Mouse (Mus musculus) left cerebral cortex, adult 8-10 months (tissue): ENCODE measurements around the gene 4632433K11Rik. TPM values are rescaled to one million over a fixed set of nuclear protein-coding genes. Genes with fewer than 3 reads are reported as not detected.
"Not testable (repeated sequence)": the region's sequence is repeated elsewhere in the genome, so short reads cannot be mapped to it uniquely, and the experiment has no call there.

ENCODE experiments used
- DNase-seq, 2 experiments: peaks; one replicate each; pipeline ENCODE4 v3.0.0; 2022; ENCODE audit warnings: low spot score in 2 of 2
- total RNA-seq, 4 experiments: library from RNA; stranded (reverse); gene quantifications; 2 replicates each; pipeline ENCODE4 v1.2.4; 2022

The 4632433K11Rik gene
- total RNA-seq, 4 experiments from 2014 or later = 1.5 TPM; not detected in 3

GRCm38 (mm10) chr7:5056651-5057263 lies 22.8 kb downstream of the 4632433K11Rik start:
- peak in 1 of 2 experiments; percentile 54 for DNase-seq

- DNase-seq = no peak
Measured at GRCm38 (mm10) chr7:5057381-5057780, 23.5 kb downstream of the 4632433K11Rik start.

GRCm38 (mm10) chr7:5057804-5058203 lies 23.9 kb downstream of the 4632433K11Rik start:
- DNase-seq = no peak

- no peak for DNase-seq
Measured at GRCm38 (mm10) chr7:5058631-5059030, 24.7 kb downstream of the 4632433K11Rik start.

- DNase-seq = no peak
Measured at GRCm38 (mm10) chr7:5059421-5059820, 25.5 kb downstream of the 4632433K11Rik start.

- DNase-seq = peak in 1 of 2 experiments; percentile 82
Measured at GRCm38 (mm10) chr7:5060239-5060731, 26.4 kb downstream of the 4632433K11Rik start.

- DNase-seq = peak; percentile 96 to 98
Measured at GRCm38 (mm10) chr7:5060944-5061773, 27.2 kb downstream of the 4632433K11Rik start.

- DNase-seq = peak; percentile 82 to 92
Measured at GRCm38 (mm10) chr7:5061774-5062359, 27.9 kb downstream of the 4632433K11Rik start, which contains the start of gene U2af2. Gene U2af2 (plus strand): TSS chr7:5062143.

GRCm38 (mm10) chr7:5062360-5063001 lies 28.6 kb downstream of the 4632433K11Rik start:
- no peak for DNase-seq

- DNase-seq = no peak
Measured at GRCm38 (mm10) chr7:5064886-5065285, 31.0 kb downstream of the 4632433K11Rik start.

- no peak for DNase-seq
Measured at GRCm38 (mm10) chr7:5073586-5073985, 39.7 kb downstream of the 4632433K11Rik start.

GRCm38 (mm10) chr7:5074984-5075383 lies 41.1 kb downstream of the 4632433K11Rik start:
- DNase-seq = no peak

- no peak for DNase-seq
Measured at GRCm38 (mm10) chr7:5076931-5077330, 43.0 kb downstream of the 4632433K11Rik start.

GRCm38 (mm10) chr7:5079365-5080009 lies 45.6 kb downstream of the 4632433K11Rik start:
- not testable (repeated sequence) for DNase-seq

GRCm38 (mm10) chr7:5080010-5080751 lies 46.3 kb downstream of the 4632433K11Rik start, which contains the start of gene Epn1:
Gene Epn1 (plus strand): TSS chr7:5080235.
- peak; percentile 91 to 95 for DNase-seq

- DNase-seq = no peak
Measured at GRCm38 (mm10) chr7:5080815-5081214, 46.9 kb downstream of the 4632433K11Rik start.

- no peak for DNase-seq
Measured at GRCm38 (mm10) chr7:5081241-5081640, 47.3 kb downstream of the 4632433K11Rik start.

- no peak for DNase-seq
Measured at GRCm38 (mm10) chr7:5081939-5082338, 48.0 kb downstream of the 4632433K11Rik start.

- DNase-seq = no peak
Measured at GRCm38 (mm10) chr7:5083325-5084105, 49.6 kb downstream of the 4632433K11Rik start.
